Mouse (Mus musculus) kidney, postnatal 25 days (tissue): ENCODE results near the gene Ap3s2.

Experiments used
- DNase-seq, 2 experiments: peaks; one replicate each; pipeline ENCODE4 v3.0.0; 2021; ENCODE audit warnings: mixed read lengths in 2 of 2

Gene Ap3s2

GRCm38 (mm10) chr7:79920344-79920983 lies at the start of gene Ap3s2:
Ap3s2 (minus strand) TSS chr7:79920649.
- DNase-seq: peak; percentile 87 to 92

GRCm38 (mm10) chr7:79968326-79968725 lies 47.9 kb upstream of the Ap3s2 start:
- DNase-seq: no peak

GRCm38 (mm10) chr7:79961600-79961999 lies 41.2 kb upstream of the Ap3s2 start:
- no peak for DNase-seq

DNA sequence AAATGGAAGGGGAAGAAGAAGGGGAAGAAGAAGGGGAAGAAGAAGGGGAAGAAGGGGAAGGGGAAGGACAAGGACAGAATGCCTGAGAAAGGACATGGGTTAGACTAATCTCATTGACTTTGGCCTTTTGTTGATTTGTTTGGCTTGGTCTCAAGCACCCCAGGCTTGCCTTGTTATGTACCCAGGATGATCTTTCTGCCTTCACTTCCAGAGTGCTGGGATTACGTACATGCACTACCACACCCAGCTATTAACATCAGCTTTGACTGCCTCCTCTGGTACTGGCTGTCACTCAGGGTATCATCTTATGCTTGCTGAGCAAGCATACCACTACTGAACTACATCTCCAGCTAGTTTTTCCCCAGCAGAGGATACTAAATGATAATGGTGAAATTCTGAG lies 35.7 kb upstream of the Ap3s2 start:
- DNase-seq: no peak

- DNase-seq: no peak
Observed at GRCm38 (mm10) chr7:79954890-79955289, 34.4 kb upstream of the Ap3s2 start.

GRCm38 (mm10) chr7:79951038-79951437 lies 30.6 kb upstream of the Ap3s2 start:
- no peak for DNase-seq

- peak in 1 of 2 experiments; percentile 20 for DNase-seq
Observed at GRCm38 (mm10) chr7:79950236-79950635, 29.8 kb upstream of the Ap3s2 start.

GRCm38 (mm10) chr7:79935511-79936205 lies 15.2 kb upstream of the Ap3s2 start:
- DNase-seq: peak; percentile 77 to 89

DNA sequence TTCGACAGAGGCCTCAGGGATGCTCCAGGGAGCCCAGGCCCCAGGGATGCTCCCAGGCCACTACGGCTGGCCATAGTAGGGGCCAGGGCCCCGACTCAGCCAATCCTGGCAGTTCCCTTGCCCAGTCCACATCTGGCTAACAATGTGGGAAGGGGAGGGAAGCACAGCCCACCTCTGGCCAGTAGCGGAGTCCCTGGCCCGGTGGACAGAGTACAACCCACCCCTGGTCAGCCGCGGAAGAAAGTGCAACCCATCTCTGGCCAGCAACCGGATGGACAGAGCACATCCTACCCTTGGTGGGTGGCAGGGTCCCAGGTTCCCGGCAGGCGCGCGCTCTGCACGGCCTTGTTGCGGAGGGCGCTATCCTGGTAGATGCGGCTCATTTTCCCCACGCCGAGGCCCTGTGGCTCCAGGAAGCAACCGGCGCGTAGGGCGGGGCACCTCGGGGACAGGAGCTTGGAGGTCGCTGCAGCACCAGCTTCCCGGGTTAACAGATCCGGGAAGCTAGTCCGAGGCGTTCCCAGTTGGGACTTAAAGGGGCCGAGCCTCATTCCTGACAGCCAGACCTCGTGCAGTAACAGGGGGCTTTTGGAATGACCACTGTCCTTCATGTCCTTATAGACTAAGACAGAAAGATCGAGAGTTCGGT lies 14.5 kb upstream of the Ap3s2 start, which contains the start of gene Arpin:
Gene Arpin (minus strand): TSS at position 498 of the 649 bp plus-strand sequence.
- DNase-seq: peak; percentile 83 to 92

DNA sequence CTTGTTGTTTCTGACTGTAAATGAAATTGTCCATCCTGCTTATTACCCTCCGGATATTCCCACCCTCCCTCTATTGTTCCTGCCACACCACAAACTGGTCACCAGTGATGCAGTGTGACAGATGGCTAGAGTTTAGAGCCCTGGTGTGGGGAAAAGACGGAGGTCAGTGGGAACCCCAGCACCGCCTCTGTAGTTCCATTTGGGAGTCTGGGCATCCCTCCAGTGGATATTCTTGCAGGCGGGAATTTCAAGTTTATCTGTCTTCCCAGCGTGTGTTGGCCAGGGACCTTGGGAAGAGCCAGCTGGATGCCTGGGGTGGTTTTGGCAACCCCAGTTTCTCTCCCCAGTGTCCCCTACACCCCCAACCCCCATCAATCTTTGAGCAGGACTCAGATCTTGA lies 14.0 kb upstream of the Ap3s2 start:
- no peak for DNase-seq

DNA sequence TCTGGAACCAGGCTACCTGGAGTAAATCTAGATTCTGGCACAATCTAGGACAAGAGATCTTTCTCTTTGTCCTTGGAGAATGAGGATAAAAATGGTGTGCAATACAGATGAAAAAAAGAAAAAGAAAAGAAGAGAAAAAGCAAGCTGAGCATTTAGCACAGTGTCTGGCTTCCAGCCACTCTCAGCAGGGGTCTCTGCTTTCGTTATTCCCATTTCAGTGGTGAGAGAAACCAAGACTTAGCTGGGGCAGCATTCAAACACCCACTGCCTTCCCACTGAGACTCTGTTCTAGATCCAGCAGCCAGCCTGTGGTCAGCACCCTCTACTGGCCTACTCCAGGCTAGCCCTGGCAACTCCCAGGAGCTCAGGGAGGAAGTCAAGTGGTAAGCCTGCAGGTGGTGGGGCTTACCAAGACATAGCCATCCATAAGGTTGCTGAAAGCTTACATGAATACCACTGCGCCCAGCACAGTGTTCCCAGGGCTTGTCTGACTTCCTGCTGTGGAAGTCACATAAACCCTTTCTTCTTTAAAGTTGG lies 8.1 kb upstream of the Ap3s2 start:
- no peak for DNase-seq

DNA sequence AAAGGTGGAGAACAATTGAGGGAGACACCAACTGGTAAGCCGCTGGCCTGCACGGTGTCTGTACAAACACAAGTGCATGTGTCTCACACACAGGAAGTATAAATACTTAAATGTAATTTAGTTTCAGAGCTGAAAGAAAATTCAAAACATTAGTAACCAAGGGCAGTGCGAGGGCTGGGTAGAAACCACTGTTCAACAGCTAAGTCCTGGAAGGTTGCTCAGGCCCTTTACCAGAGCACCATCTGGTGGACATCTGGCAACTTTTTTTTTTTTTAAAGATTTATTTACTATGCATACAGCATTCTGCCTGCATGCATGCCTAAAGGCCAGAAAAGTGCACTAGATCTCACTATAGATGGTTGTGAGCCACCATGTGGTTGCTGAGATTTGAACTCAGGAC lies 5.9 kb downstream of the Ap3s2 start:
- DNase-seq: peak in 1 of 2 experiments; percentile 38

DNA sequence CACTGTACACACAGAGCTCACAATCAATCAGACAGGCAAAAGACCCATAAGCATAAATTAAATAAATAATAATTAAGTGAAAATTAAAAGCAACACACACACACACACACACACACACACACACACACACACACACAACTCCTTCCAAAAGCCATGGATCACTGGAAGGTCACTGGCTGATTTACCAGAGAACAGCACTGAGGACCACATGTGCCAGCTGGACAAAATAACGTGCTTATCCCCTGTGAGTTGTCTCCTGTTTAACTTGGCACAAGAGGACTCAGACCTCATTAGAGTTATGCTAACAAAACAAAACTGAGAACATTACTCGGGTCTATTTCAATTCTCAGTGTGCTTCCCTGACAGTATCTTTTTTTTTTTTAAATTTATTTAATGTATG lies 13.1 kb downstream of the Ap3s2 start:
- DNase-seq: no peak

DNA sequence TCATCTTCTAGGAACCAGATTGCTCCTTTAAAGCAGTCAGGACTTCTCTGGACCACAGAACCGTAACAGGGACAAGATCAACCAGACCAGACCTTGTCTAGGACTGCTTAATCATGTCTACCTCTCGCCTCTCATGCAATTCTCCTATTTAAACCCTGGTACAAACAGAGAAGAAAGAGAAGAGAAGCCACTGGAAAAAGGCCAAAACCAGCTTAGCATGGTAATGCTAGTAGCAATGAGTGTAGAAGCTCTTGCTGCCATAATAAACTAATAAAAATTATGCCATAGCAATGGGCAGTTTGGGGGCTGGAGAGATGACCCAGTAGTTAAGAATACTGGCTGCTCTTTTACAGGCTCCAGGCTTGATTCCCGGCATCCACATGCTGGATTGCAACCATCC lies 13.5 kb downstream of the Ap3s2 start:
- DNase-seq: no peak

DNA sequence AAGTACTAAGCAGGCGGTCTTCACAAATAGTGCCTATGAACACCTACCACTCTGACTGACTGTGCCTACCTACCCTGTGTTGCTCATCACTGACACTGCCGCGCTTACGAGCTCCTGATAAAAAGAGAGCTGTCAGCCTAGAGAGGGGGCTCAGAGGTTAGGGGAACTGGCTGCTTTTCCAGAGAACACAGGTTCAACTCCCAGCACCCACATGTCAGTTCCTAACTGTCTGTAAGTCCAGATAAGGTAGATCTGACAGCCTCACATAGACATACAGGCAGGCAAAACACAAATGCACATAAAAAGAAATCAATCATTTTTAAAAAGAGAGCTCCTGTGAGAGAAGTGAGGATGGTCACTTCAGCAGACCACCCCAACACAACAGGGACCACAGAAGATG lies 15.3 kb downstream of the Ap3s2 start:
- no peak for DNase-seq

GRCm38 (mm10) chr7:79903160-79903792 lies 17.2 kb downstream of the Ap3s2 start:
- DNase-seq: no peak

DNA sequence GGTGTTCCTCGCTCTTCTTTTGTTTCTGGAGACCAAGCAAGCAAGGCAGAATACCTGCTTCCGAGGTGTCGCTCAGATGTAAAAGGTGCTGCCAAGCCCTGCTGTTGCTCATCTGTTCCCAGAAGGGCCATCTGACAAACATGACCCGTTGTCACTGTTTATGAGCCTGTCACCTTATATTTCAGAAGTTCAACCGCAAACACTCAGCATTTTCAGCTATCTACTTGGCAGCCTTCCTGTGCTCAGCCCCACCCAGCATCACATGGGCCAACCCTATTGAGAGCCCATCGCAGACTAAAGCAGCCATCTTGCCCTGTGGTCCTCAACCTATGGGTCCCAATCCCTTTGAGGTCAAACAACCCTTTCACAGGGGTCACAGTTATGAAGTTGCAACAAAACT lies 19.7 kb downstream of the Ap3s2 start:
- DNase-seq: no peak

GRCm38 (mm10) chr7:79895225-79895624 lies 25.2 kb downstream of the Ap3s2 start:
- DNase-seq: no peak

DNA sequence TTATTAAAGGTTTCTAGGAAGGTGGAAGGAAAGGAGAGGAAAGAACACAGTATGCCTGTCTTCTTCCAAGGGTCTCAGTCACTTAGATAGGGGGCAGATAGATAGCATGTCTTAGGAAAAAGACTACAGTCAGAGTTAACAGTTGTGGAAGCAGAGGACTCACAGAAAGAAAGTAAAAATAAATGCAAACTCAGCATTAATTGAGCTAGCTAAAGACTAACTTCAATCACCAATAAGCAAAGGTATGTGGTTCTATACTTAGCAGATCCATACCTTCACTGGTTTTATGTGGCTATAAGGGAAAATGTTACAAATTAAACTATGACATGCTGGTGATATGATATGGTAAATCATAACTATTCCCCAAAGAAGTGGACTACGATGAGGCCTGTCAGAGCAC lies 25.7 kb downstream of the Ap3s2 start:
- no peak for DNase-seq

DNA sequence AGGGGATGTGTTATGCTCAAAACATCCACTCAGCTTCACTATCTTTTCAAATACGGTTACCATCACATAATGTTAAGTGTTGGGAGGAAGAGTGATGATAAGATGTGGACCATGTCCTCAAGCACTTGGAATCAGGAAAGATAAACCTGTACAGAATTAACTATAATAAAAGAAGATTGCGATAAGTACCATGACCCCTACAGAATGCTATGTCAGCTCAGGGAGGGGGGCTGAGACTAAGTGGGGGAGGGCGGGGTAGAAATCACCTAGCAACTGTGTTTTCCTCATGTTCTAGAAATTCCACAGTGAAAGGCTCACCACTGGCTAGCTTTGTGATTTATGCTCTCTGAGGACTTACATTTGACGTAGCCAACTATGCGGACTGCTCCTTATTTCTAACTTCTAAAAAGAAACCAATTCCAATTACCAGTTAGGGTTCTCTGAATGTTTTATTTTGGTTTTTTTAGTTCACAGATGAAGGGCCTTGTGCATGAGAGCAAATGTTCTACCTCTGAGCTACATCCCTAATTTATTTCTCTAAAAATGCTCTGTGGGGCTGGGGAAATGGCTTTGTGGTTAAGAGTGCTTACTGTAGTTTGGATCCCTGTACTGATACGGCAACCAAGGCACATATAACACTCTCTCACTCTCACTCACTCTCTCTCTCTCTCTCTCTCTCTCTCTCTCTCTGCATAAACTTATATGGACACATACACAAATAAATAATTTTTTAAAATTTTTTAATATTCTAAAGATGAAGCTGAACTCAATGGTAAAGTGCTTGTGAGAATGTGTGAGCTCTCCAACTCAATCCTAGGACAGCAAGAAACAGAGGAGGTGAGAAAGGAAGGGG lies 27.6 kb downstream of the Ap3s2 start:
- DNase-seq: no peak

- DNase-seq: peak; percentile 69 to 72
Observed at GRCm38 (mm10) chr7:79890436-79891221, 29.8 kb downstream of the Ap3s2 start.
